9 mouse cellular contexts compared by ENCODE assay signal in the genomic region with DNA sequence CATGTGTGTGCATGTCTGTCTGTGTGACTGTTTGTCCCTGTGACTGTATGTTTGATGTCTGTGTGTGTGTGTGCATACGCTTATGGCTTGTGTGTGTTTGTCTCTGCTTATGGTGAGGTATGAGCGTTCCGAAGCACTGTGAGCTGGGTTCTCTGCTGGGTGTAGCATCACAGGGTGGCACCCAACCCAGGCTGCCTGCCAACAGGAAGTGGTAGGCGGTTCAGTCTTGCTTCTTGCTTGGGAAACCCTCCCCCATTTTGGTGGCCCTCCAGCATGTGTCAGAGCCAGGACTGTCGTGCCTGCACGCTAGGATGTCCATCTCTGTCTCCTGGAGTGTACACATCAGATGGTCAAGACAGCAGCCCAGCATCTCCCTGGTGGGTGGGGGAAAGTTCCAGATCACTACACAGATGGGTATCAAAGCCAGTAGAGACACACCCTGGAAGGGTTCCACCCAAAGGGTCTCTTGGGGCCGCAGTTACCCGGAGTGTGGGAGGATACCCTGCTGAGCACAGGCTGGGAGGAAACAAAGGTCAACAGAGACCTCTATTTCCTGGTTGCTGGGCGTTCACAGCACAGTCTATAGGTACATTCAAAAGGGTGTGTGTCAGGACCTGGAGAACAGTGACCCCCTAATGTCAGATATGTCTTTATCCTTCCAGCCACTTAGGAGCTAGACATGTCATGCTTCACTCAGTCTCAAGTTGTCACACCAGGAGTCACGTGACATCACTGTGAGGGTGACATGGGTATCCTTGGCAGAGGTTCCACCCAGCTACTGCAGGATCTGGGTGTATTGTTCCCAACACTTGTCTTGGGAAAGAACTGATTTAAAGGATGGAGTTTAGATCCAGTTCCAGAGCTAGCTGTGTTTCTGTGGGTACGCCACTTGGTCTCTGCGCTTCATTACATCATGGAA. TPM values are rescaled to one million over a fixed set of nuclear protein-coding genes. Genes with fewer than 3 reads are reported as not detected.
DNase-seq lines count a peak whose midpoint lies in the region; ATAC-seq and TF ChIP-seq lines count a peak whose summit lies in the region.
"Had no signal": no experiment of that assay in that cellular context is flagged by ENCODE, and none has a peak within 500 bp of the region (broad histone marks: within the 10 kb centered on the region; RNA-seq: fewer than 3 reads in every experiment).

No protein-coding gene starts in this region.

- H3K36me3 ChIP-seq in limb, embryonic 12.5 days, result peaks cover 94% of the 10 kb centered on the region
- peaks cover 97% of the 10 kb centered on the region for H3K36me3 ChIP-seq in limb, embryonic 10.5 days
- no peaks in the 10 kb centered on the region for H3K36me3 ChIP-seq in intestine, postnatal 0 days (ENCODE audit: control insufficient read depth, insufficient read depth)
- H3K36me3 ChIP-seq in lung, embryonic 16.5 days (ENCODE audit: control insufficient read depth, insufficient read depth, low read length), result no peaks in the 10 kb centered on the region
- H3K36me3 ChIP-seq in midbrain, embryonic 15.5 days (replicated peaks), result peaks cover 22% of the 10 kb centered on the region
- H3K36me3 ChIP-seq: liver, embryonic 15.5 days had no signal

- no peaks in the 10 kb centered on the region for H3K4me1 ChIP-seq in limb, embryonic 12.5 days (replicated peaks)
- H3K4me1 ChIP-seq in limb, embryonic 10.5 days, result peaks cover 5% of the 10 kb centered on the region; the same call in 1 of the 2 replicates
- H3K4me1 ChIP-seq in intestine, postnatal 0 days (replicated peaks; ENCODE audit: control insufficient read depth, insufficient read depth, low read length), result no peaks in the 10 kb centered on the region; the same call in 1 of the 2 replicates
- peaks cover 10% of the 10 kb centered on the region; the same call in 1 of the 2 replicates for H3K4me1 ChIP-seq in lung, embryonic 16.5 days (replicated peaks; ENCODE audit: control insufficient read depth, insufficient read depth, low read length)
- peaks cover 71% of the 10 kb centered on the region for H3K4me1 ChIP-seq in midbrain, embryonic 15.5 days

- H3K4me2 ChIP-seq in limb, embryonic 12.5 days, result no peak overlapping the region
- peak overlapping the region; percentile 6; the same call in 1 of the 2 replicates for H3K4me2 ChIP-seq in intestine, postnatal 0 days (replicated peaks; ENCODE audit: low read depth)
- no peak overlapping the region for H3K4me2 ChIP-seq in lung, embryonic 16.5 days (ENCODE audit: low read depth, low read length)
- H3K4me2 ChIP-seq in midbrain, embryonic 15.5 days, result no peak overlapping the region
- H3K4me2 ChIP-seq: liver, embryonic 15.5 days had no signal

- no peaks in the 10 kb centered on the region for H3K27me3 ChIP-seq in limb, embryonic 12.5 days
- no peaks in the 10 kb centered on the region for H3K27me3 ChIP-seq in limb, embryonic 10.5 days (ENCODE audit: low read depth, poor library complexity, severe bottlenecking)
- H3K27me3 ChIP-seq in intestine, postnatal 0 days (replicated peaks; ENCODE audit: control insufficient read depth, insufficient read depth, low read length), result no peaks in the 10 kb centered on the region
- H3K27me3 ChIP-seq in lung, embryonic 16.5 days (ENCODE audit: control insufficient read depth, insufficient read depth, low read depth, low read length), result no peaks in the 10 kb centered on the region
- no peaks in the 10 kb centered on the region for H3K27me3 ChIP-seq in midbrain, embryonic 15.5 days (replicated peaks)
- H3K27me3 ChIP-seq: liver, embryonic 15.5 days had no signal

- no peak overlapping the region for H3K4me3 ChIP-seq in limb, embryonic 12.5 days (replicated peaks)
- no peak overlapping the region for H3K4me3 ChIP-seq in limb, embryonic 10.5 days
- H3K4me3 ChIP-seq in intestine, postnatal 0 days (ENCODE audit: low read depth, low read length), result no peak overlapping the region
- no peak overlapping the region for H3K4me3 ChIP-seq in lung, embryonic 16.5 days (ENCODE audit: low read length)
- H3K4me3 ChIP-seq in midbrain, embryonic 15.5 days, result no peak overlapping the region
- H3K4me3 ChIP-seq: liver, embryonic 15.5 days had no signal

- no peaks in the 10 kb centered on the region for H3K9me3 ChIP-seq in limb, embryonic 12.5 days
- H3K9me3 ChIP-seq in limb, embryonic 10.5 days (replicated peaks), result no peaks in the 10 kb centered on the region
- H3K9me3 ChIP-seq in intestine, postnatal 0 days (ENCODE audit: control insufficient read depth), result no peaks in the 10 kb centered on the region
- no peaks in the 10 kb centered on the region for H3K9me3 ChIP-seq in lung, embryonic 16.5 days (ENCODE audit: control insufficient read depth, low read length)
- no peaks in the 10 kb centered on the region for H3K9me3 ChIP-seq in midbrain, embryonic 15.5 days
- H3K9me3 ChIP-seq: liver, embryonic 15.5 days had no signal

- no peak for TF ChIP-seq CTCF in intestine, postnatal 0 days (IDR thresholded peaks at IDR 0.05; ENCODE audit: low read depth)

- no peak overlapping the region for H3K9ac ChIP-seq in limb, embryonic 12.5 days (replicated peaks)
- H3K9ac ChIP-seq in intestine, postnatal 0 days (ENCODE audit: low read depth, low read length), result no peak overlapping the region
- H3K9ac ChIP-seq in lung, embryonic 16.5 days (ENCODE audit: low read length), result no peak overlapping the region
- H3K9ac ChIP-seq in midbrain, embryonic 15.5 days, result no peak overlapping the region
- H3K9ac ChIP-seq: liver, embryonic 15.5 days had no signal

- ATAC-seq in limb, embryonic 12.5 days (ENCODE audit: insufficient number of reproducible peaks, insufficient read depth, low FRiP score, low TSS enrichment, low read depth), result no peak
- ATAC-seq in intestine, postnatal 0 days, result peak; percentile 61
- 0 out of 2 replicates have a peak, but pooled peaks have one; percentile 12 for ATAC-seq in lung, embryonic 16.5 days (ENCODE audit: low read depth)
- no peak for ATAC-seq in midbrain, embryonic 15.5 days (replicated peaks)

- WGBS in limb, embryonic 12.5 days, result 87% methylated on average over 12 of the region's 12 CpGs
- WGBS in limb, embryonic 10.5 days, result 91% methylated on average over 12 of the region's 12 CpGs
- 58% methylated on average over 12 of the region's 12 CpGs for whole genome bisulfite sequencing in intestine, postnatal 0 days
- 68% methylated on average over 12 of the region's 12 CpGs for WGBS in lung, embryonic 16.5 days
- 81% methylated on average over 12 of the region's 12 CpGs for WGBS in midbrain, embryonic 15.5 days

- H3K27ac ChIP-seq in limb, embryonic 12.5 days, result 0 out of 2 replicates have a peak overlapping the region, but pooled peaks have one; percentile 23
- no peak overlapping the region for H3K27ac ChIP-seq in limb, embryonic 10.5 days
- H3K27ac ChIP-seq in intestine, postnatal 0 days (ENCODE audit: low read depth, low read length), result peak overlapping the region; percentile 21; the same call in 1 of the 2 replicates
- H3K27ac ChIP-seq in lung, embryonic 16.5 days (ENCODE audit: low read length), result no peak overlapping the region
- H3K27ac ChIP-seq in midbrain, embryonic 15.5 days, result no peak overlapping the region; the same call in 1 of the 2 replicates
- H3K27ac ChIP-seq: liver, embryonic 15.5 days had no signal

- DNase-seq in limb, embryonic 10.5 days (ENCODE audit: low spot score), result no peak
- DNase-seq in ZHBTc4 (ENCODE audit: low read depth, low spot score), result peak; percentile 54
- peak; percentile 41 for DNase-seq in gastrocnemius, adult 18-20 months (ENCODE audit: low spot score)
- peak; percentile 78 to 79 for DNase-seq in spleen, adult 18-20 months

RNA-seq across cellular contexts. Expression of a gene that starts 13.1 kb away (rescaled TPM):
- 120 TPM in 2 replicates for polyA plus RNA-seq in limb, embryonic 12.5 days (2016; fragmentation: Nextera tagmentation; extraction: Ambion mirVana)
- polyA plus RNA-seq in limb, embryonic 10.5 days (2016; fragmentation: Nextera tagmentation; extraction: Ambion mirVana), result 83.4 and 122 TPM in 2 replicates
- 10 to 100 TPM; 18.7 to 18.8 TPM for total RNA-seq in gastrocnemius, adult 18-20 months (2021)
- polyA plus RNA-seq in intestine, postnatal 0 days (2015; fragmentation: Nextera tagmentation; extraction: Ambion mirVana), result 3.6 and 4.4 TPM in 2 replicates
- polyA plus RNA-seq in lung, embryonic 16.5 days (2015; fragmentation: Nextera tagmentation; extraction: Ambion mirVana), result 14.0 and 16.5 TPM in 2 replicates
- 333 and 359 TPM in 2 replicates for polyA plus RNA-seq in midbrain, embryonic 15.5 days (2015; fragmentation: Nextera tagmentation; extraction: Ambion mirVana)

Comparison
In these comparisons a context has a peak if more than half of its experiments do, and no peak if none do; other contexts are left out.
1. H3K27ac ChIP-seq: peak in limb, embryonic 12.5 days (single experiment) and intestine, postnatal 0 days (single experiment); none in limb, embryonic 10.5 days (single experiment), lung, embryonic 16.5 days (single experiment) and midbrain, embryonic 15.5 days (single experiment).
2. ATAC-seq: peak in intestine, postnatal 0 days (single experiment) and lung, embryonic 16.5 days (single experiment); none in limb, embryonic 12.5 days (single experiment) and midbrain, embryonic 15.5 days (single experiment).